Mouse (Mus musculus) ovary, postnatal 36 days (tissue): ENCODE data around the gene Pebp1.

Source experiments
- DNase-seq: peaks from one replicate; pipeline ENCODE4 v3.0.0; 2022; ENCODE audit warnings: low spot score, mixed read lengths

The Pebp1 gene

GRCm38 (mm10) chr5:117285266-117285665 is 2.2 kb downstream of the Pebp1 start:
- DNase-seq = no peak

GRCm38 (mm10) chr5:117284682-117285081 is 2.7 kb downstream of the Pebp1 start:
- DNase-seq = no peak

GRCm38 (mm10) chr5:117284029-117284428 is 3.4 kb downstream of the Pebp1 start:
- DNase-seq = no peak

GRCm38 (mm10) chr5:117282360-117282759 is 5.1 kb downstream of the Pebp1 start:
- no peak for DNase-seq

GRCm38 (mm10) chr5:117281536-117281935 is 5.9 kb downstream of the Pebp1 start:
- no peak for DNase-seq

- no peak for DNase-seq
These were observed 7.8 kb downstream of the Pebp1 start for GRCm38 (mm10) chr5:117279669-117280050.

- DNase-seq = no peak
These were observed 8.4 kb downstream of the Pebp1 start for GRCm38 (mm10) chr5:117278809-117279668.

GRCm38 (mm10) chr5:117277784-117278183 is 9.6 kb downstream of the Pebp1 start:
- no peak for DNase-seq

- no peak for DNase-seq
These were observed 12.6 kb downstream of the Pebp1 start for GRCm38 (mm10) chr5:117274817-117275216.

GRCm38 (mm10) chr5:117271945-117272344 is 15.5 kb downstream of the Pebp1 start:
- DNase-seq = no peak

GRCm38 (mm10) chr5:117269395-117269794 is 18.0 kb downstream of the Pebp1 start:
- DNase-seq = no peak

- no peak for DNase-seq
These were observed 18.7 kb downstream of the Pebp1 start for GRCm38 (mm10) chr5:117268749-117269148.

- DNase-seq = no peak
These were observed 19.5 kb downstream of the Pebp1 start for GRCm38 (mm10) chr5:117267913-117268312.

- no peak for DNase-seq
These were observed 22.7 kb downstream of the Pebp1 start for GRCm38 (mm10) chr5:117264701-117265100.

GRCm38 (mm10) chr5:117263566-117263965 is 23.9 kb downstream of the Pebp1 start:
- DNase-seq = no peak

- DNase-seq = no peak
These were observed 29.1 kb downstream of the Pebp1 start for GRCm38 (mm10) chr5:117258276-117258675.

GRCm38 (mm10) chr5:117251763-117252162 is 35.7 kb downstream of the Pebp1 start:
- DNase-seq = no peak

GRCm38 (mm10) chr5:117250796-117251195 is 36.6 kb downstream of the Pebp1 start:
- no peak for DNase-seq

GRCm38 (mm10) chr5:117248351-117248750 is 39.1 kb downstream of the Pebp1 start:
- no peak for DNase-seq

GRCm38 (mm10) chr5:117245170-117245569 is 42.3 kb downstream of the Pebp1 start:
- no peak for DNase-seq

- DNase-seq = no peak
These were observed 44.5 kb downstream of the Pebp1 start for GRCm38 (mm10) chr5:117242671-117243478.

GRCm38 (mm10) chr5:117241935-117242531 is 45.4 kb downstream of the Pebp1 start:
- no peak for DNase-seq
